Mouse (Mus musculus) splenic B cell, adult 2 months (primary cell): Measurements from ENCODE around the gene Smim14.

Source experiments
- DNase-seq: peaks from one replicate; pipeline ENCODE4 v3.0.0-alpha.2; 2011; ENCODE audit warnings: low read depth, low spot score
- H3K27me3 ChIP-seq: 2 replicates; pipeline ENCODE4 v1.6.1; 2012; ENCODE audit warnings: mild to moderate bottlenecking, low read length, moderate library complexity, mixed read lengths; ENCODE audit not compliant: control insufficient read depth, poor library complexity, insufficient read depth, severe bottlenecking
- H3K36me3 ChIP-seq: 2 replicates; pipeline ENCODE4 v1.6.1; 2012; ENCODE audit warnings: mild to moderate bottlenecking, low read length, moderate library complexity, mixed read lengths; ENCODE audit not compliant: control insufficient read depth, poor library complexity, insufficient read depth, severe bottlenecking

Smim14 gene

DNA sequence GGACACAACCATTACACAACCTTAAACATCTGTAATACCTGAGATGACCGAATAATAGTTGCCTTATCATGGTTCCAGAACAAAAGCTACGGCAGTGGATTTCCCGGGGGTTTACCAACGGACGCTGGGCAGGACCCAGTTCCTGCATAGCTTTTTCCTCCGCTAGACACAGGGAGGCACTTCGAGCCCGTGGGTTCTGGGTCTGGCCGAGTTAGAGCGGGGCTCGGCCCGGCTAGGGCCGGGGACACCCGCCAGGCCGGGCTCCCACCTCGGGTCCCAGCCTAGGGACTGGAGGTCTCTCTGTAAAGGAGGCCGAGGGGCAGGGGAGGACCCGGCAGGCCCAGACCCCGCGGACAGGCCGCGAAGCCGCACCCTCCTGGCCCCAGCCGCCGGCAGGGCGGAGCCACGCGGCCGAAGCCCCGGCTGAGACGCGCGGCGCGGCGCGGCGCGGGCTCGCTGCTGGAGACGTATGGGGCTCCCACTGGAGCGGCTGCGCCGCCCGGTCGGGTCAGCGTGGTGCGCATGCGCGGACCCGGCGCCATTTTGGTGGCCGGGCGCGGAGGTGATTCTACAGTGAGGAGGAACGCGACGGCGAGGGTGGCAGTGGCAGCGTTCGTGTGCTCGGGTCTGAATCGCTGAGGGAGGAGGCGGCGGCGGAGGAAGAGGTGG is at the start of gene Smim14, which contains the start of gene Ube2k:
TSS of gene Smim14 (minus strand) at position 434 of the 669 bp plus-strand sequence.
TSS of gene Ube2k (plus strand) at position 483 of the 669 bp plus-strand sequence.
- Histone ChIP-seq H3K27me3 (no peaks in the 10 kb centered on the region), H3K36me3 (no peaks in the 10 kb centered on the region)
- peak; percentile 96 for DNase-seq

DNA sequence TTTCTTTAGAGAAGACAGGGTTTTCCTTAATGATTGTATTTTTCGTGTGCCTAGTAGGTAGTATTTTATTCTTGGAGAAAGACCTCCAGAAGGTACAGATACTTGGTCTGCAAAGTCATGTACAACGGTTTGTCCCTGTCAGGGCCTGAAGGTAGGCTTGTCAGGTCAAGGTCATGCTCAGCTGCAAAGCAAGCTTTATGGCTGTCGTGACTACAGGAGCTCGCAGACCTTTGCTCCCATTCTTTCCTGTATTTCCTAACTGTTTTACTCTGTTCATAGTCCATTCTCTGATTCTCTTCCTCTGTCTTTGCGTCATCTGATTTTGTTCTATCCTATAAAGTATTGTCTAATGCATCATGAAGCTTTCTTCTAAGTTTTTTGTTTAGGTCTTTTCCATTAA is 49.3 kb upstream of the Smim14 start:
- no peaks in the 10 kb centered on the region for H3K27me3 ChIP-seq
- peaks cover 6% of the 10 kb centered on the region; the same call in 1 of the 2 replicates for H3K36me3 ChIP-seq
- DNase-seq, result no peak

DNA sequence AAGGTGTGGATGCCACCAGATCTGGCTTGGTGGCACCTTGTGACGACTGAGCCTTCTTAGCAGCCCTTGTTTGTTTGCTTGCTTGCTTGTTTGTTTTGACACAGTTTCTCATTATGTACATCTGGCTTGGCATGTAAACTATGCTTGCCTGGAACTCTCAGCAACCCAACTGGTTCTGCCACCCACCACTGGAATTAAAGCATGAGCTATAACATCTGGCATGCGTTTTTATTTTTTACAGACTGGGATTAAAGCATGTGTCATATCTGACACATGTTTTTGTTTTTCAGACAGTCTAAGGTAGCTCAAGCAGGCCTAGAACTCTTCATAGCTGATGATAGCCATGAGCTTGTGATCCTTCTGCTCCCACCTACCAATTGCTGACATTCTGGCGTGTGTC is 41.6 kb upstream of the Smim14 start:
- no peaks in the 10 kb centered on the region for H3K27me3 ChIP-seq
- no peak for DNase-seq
- no peaks in the 10 kb centered on the region for H3K36me3 ChIP-seq

DNA sequence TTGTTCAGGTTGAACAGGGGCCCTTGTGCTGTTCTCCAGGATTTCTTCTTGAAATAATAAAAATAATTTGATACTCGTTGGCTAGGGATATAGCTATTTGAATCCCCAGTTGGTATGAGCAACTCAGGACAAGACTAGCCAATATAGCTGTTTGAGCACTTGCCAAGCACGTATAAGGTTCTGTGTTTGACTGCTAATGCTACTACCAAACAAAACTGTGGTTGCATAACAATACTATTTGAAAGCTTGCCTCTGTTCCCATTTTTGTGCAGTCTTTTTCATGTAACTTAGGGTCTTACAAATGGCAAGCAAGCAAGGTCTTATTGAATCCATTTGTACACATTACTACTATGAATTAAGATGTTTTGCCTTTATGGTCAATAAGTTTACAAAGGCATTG is 38.9 kb upstream of the Smim14 start:
- no peaks in the 10 kb centered on the region for H3K27me3 ChIP-seq
- peaks cover 5% of the 10 kb centered on the region; the same call in 1 of the 2 replicates for H3K36me3 ChIP-seq
- DNase-seq, result no peak

DNA sequence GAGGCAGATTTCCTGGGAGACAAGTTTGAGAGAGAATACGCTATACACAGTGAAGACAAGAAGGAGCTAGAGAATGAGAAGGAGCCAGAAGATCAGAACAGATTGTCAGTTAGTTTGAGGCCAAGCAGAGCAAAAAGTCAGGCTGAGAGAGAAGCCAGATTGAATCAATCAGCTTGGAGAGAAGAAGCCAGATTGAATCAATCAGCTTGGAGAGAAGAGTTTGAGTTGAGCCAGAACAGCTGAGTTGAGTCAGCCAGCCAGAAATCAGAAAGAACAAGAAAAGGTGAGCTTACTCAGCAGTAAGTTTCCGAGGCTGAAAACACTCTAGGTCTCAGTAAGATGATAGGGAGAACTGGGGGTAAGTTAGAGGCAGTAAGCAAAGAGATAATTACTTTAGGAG is 37.9 kb upstream of the Smim14 start:
- DNase-seq, result no peak
- H3K27me3 ChIP-seq, result no peaks in the 10 kb centered on the region
- peaks cover 7% of the 10 kb centered on the region; the same call in 1 of the 2 replicates for H3K36me3 ChIP-seq

DNA sequence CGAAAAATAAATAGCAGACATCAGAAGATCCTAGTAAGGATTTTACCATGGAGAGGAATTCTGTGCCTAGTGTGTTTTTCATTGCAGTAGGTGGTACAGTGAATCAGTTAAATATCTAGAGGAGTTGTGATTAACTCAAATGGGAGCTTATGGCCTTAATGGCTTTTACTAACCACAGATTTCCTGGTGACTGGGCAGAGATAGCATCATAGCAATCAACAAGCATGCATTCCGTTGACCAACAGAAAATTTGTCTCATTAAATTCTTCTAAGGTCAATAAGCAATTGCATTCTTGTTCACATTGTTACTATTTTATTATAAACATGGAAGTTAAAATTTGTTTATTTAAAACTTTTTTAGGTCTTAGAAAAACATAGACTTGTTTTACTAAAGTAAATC is 28.5 kb upstream of the Smim14 start:
- DNase-seq, result no peak
- Histone ChIP-seq H3K36me3 (peaks cover 3% of the 10 kb centered on the region; the same call in 1 of the 2 replicates), H3K27me3 (no peaks in the 10 kb centered on the region)

DNA sequence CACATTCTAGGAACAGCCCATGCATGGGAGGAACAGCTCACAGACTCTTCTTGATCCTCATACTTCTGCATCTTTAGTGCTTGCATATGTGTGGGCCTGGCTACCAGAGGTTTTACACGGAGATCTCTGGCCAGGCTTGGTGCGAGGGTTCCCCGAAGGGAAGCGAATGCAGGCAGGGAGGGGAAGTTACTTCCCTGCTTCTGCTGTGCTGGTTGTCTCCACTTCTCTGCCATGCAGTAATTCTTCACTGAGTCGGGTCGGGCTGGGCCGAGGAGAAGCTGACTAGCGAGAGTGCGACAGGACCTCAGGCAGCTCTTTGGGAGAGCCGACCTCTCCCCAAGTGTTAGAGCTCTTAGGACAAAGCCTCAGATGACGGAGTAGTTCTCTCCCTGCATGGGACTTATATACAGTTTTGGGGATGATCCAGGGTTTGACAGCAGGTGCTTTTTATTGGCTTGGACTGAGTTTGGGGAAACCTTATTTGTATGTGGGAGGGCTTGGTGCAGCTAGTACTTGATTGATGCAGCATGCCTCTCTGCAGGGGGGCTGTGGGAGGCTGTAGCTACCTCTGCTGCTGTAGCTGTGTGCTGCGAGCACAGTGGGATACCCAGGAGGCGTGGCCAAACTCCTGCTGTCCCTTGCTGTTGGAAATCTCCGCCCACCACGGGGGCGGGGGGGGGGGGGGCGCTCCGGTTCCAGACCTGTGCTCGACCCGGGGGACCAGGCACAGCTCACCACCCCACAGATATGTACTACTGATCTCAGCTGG is 24.3 kb upstream of the Smim14 start:
- no peaks in the 10 kb centered on the region; the same call in 1 of the 2 replicates for H3K36me3 ChIP-seq
- no peaks in the 10 kb centered on the region for H3K27me3 ChIP-seq
- DNase-seq, result no peak

DNA sequence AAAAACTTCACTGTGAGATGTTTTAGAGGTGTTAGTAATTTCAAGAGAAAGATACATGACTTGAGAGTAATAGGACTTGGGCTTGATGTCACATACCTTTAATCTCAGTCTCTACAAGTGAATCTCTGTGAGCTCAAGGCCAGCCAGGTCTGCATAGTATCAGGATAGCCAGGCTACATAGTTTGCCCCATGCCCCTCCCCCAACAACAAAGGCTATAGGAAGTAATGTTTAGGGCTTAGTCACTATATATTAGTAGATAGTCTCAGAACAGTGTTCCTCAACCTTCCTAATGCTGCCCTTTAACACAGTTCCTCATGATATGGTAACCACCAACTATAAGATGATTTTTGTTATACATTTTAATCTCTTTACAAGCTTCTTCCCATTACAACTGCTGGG is 20.1 kb upstream of the Smim14 start:
- DNase-seq, result no peak
- Histone ChIP-seq H3K27me3 (no peaks in the 10 kb centered on the region), H3K36me3 (no peaks in the 10 kb centered on the region; the same call in 1 of the 2 replicates)

DNA sequence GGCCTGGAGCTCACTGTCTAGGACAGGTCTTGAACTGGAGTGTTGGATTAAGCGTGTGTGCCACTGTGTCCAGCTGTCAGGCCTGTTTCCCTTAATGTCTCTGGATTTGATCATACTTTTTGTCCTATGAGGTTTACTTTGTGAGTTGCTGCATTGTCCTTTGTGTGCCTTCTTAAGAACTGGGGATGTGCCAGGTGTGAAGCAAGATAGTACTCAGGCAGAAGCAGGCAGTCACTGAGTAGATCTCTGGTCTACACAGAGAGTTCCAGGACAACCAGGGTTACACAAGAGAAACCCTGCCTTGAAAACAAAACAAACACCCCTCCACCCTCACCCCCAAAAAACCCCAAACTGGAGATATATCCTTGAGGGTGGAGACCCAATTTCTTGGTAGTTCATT is 12.7 kb upstream of the Smim14 start:
- no peak for DNase-seq
- Histone ChIP-seq H3K36me3 (no peaks in the 10 kb centered on the region), H3K27me3 (no peaks in the 10 kb centered on the region)

DNA sequence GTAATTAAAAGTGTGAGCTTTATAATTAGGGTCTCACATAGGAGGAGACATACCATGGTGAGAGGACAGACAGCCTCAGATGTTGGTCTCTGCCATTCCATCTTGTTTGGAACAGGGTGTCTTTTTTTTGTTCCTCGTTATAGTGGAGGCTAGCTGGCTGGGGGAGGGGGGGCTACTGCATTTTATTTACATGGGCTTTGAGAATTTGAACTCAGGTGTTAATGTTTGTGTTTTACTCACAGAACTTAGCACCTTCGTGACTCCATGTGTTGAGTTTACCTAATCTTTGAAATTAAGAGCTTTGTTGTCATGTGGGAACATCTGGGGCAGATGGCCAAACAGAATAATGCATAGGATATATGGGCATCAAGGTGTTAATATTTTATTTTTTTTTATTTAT is 7.6 kb upstream of the Smim14 start:
- no peak for DNase-seq
- Histone ChIP-seq H3K27me3 (no peaks in the 10 kb centered on the region), H3K36me3 (no peaks in the 10 kb centered on the region)

DNA sequence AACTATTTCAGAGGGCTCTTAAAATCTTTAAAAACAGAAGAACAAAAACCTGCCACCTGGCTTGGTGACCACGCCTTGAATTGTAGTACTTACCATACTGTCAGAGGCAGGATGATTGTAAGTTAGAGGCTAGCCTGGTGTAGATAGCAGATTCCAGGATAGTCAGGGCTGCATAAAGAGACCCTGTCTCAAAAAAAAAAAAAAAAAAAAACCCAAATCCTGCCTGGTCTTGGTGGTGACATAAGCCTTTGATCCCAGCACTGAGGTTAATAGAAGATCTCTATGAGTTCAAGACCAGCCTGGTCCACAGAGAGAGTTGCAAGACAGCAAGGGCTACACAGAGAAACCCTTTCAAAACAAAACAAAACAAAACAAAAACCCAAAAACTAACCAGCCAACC is 6.5 kb upstream of the Smim14 start:
- H3K36me3 ChIP-seq, result no peaks in the 10 kb centered on the region
- no peaks in the 10 kb centered on the region for H3K27me3 ChIP-seq
- no peak for DNase-seq

DNA sequence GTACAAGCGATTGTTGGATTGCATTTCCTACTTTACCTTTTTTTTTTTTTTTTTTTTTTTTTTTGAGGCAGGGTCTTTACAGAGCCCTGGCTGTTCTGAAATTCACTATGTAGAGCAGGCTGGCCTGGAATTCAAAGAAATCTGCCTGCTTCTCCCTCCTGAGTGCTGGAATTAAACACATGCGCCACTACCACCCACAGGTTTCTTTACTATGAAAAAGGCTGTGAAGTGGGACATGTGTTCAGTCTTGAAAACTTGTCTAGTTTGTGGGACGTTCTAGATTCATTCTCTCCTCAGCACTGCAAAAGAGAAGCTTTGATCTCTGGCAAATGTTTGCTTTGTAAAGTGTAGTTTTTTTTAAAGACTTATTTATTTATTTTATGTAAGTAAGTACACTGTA is 4.9 kb upstream of the Smim14 start:
- no peak for DNase-seq
- Histone ChIP-seq H3K27me3 (no peaks in the 10 kb centered on the region), H3K36me3 (no peaks in the 10 kb centered on the region)

DNA sequence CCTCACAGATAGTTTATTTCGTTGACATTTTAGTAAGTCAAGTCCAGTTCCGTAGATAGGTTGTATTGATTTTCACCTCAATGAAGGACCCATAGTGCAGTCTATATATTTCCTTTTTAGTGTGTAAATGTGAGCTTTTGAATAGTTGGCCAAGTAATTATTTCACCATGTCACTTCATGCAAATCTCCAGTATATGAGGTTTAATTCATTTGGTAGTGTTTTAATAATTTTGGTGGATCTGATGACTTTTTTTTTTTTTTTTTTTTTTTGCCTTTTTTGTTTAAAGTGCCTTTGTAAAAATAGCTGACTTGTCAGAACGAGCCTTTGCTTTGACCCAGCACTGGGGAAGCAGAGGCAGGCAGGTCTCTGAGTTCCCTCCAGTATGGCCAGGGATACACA is 2.8 kb upstream of the Smim14 start:
- DNase-seq, result no peak
- no peaks in the 10 kb centered on the region for H3K27me3 ChIP-seq
- H3K36me3 ChIP-seq, result no peaks in the 10 kb centered on the region

DNA sequence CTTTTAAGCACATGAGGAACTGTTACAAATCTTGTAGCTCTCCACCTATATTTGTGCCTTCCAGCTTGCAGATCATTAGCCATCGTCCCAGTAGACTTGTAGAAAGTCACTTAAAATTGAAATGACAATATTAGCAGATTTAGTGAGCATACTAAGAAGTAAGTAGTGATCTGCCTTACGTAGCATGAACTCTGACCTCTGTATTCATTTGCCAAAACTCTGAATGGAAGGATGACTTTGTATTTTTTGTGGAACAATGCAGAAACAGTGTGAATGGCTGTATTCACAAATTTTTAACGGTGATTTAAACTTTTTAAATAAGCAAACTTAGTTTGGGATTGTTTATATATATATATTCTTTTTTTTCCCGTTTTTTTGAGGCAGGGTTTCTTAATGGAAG is 1.8 kb upstream of the Smim14 start:
- no peak for DNase-seq
- Histone ChIP-seq H3K36me3 (no peaks in the 10 kb centered on the region), H3K27me3 (no peaks in the 10 kb centered on the region)

DNA sequence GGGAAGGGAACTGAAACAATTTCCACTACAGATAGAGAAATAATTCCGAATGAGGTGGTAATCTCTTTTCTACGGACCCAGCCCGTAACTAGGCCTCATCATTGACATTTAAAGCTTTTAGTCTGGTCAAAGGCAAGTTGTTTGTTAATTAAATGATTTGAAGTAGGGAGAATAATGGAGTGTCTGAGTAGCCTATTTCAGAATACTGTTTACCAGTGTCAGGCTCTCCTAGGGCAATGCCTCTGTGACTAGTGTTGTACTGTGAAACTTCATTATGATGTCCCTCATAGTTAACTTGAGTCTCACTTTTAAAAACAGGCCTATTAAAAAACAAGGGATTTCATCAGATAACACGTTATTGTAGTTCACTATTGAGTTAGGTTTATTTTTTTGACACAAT is 1.1 kb upstream of the Smim14 start:
- no peaks in the 10 kb centered on the region for H3K27me3 ChIP-seq
- H3K36me3 ChIP-seq, result no peaks in the 10 kb centered on the region
- DNase-seq, result no peak
